Mouse (Mus musculus) heart, embryonic 16.5 days (tissue): Measurements from ENCODE around the gene Rassf2. TPM values are rescaled to one million over a fixed set of nuclear protein-coding genes. Genes with fewer than 3 reads are reported as not detected.

Experiments used
- ATAC-seq: fragments of 200-750 bp; cut with Nextera tagmentation; replicated peaks from 2 replicates; pipeline ENCODE4 v1.8.0; 2017; ENCODE audit warnings: moderate number of reproducible peaks; ENCODE audit not compliant: insufficient read depth, low FRiP score; ENCODE audit errors: extremely low read depth
- H3K27ac ChIP-seq: fragments of 300-500 bp; sonication (generic); 2 replicates; pipeline ENCODE4 v1.5.1; 2014; ENCODE audit warnings: mild to moderate bottlenecking, low read length, control low read depth, moderate library complexity
- H3K27me3 ChIP-seq: fragments of 300-500 bp; sonication (generic); 2 replicates; pipeline ENCODE4 v1.6.1; 2014; ENCODE audit warnings: low read length, mixed read lengths; ENCODE audit not compliant: control insufficient read depth, insufficient read depth
- H3K36me3 ChIP-seq: fragments of 300-500 bp; sonication (generic); 2 replicates; pipeline ENCODE4 v1.6.1; 2014; ENCODE audit not compliant: control insufficient read depth, insufficient read depth
- H3K4me1 ChIP-seq: fragments of 300-500 bp; sonication (generic); 2 replicates; pipeline ENCODE4 v1.6.1; 2014; ENCODE audit warnings: low read length, mixed read lengths; ENCODE audit not compliant: control insufficient read depth, insufficient read depth
- H3K4me2 ChIP-seq: fragments of 300-500 bp; sonication (generic); 2 replicates; pipeline ENCODE4 v1.6.1; 2014; ENCODE audit warnings: low read depth, mild to moderate bottlenecking, control low read depth, low read length
- H3K4me3 ChIP-seq: fragments of 300-500 bp; sonication (generic); 2 replicates; pipeline ENCODE4 v1.5.1; 2014; ENCODE audit warnings: mild to moderate bottlenecking, control low read depth, low read length
- H3K9ac ChIP-seq: fragments of 300-500 bp; sonication (generic); 2 replicates; pipeline ENCODE4 v1.6.1; 2014; ENCODE audit warnings: low read length, control low read depth
- H3K9me3 ChIP-seq: fragments of 300-500 bp; sonication (generic); replicated peaks from 2 replicates; pipeline ENCODE4 v1.6.1; 2016; ENCODE audit warnings: low read length; ENCODE audit not compliant: control insufficient read depth
- WGBS: fragments of 180-500 bp; shearing (Covaris S2); extraction: QIAGEN DNeasy Blood & Tissue Kit; methylation state at CpG from one replicate; pipeline ENCODE4 v1.1.7; 2014; 5-methylcytosine and 5-hydroxymethylcytosine counted together
- polyA plus RNA-seq: library from polyadenylated mRNA; unstranded; fragments of >200 nt; fragmentation: Nextera tagmentation; extraction: Ambion mirVana; gene quantifications from 2 replicates; pipeline ENCODE4 v1.2.1, GENCODE M21; 2015

Rassf2 gene
- polyA plus RNA-seq, 1 experiment from 2014 or later: 12.5 TPM

DNA sequence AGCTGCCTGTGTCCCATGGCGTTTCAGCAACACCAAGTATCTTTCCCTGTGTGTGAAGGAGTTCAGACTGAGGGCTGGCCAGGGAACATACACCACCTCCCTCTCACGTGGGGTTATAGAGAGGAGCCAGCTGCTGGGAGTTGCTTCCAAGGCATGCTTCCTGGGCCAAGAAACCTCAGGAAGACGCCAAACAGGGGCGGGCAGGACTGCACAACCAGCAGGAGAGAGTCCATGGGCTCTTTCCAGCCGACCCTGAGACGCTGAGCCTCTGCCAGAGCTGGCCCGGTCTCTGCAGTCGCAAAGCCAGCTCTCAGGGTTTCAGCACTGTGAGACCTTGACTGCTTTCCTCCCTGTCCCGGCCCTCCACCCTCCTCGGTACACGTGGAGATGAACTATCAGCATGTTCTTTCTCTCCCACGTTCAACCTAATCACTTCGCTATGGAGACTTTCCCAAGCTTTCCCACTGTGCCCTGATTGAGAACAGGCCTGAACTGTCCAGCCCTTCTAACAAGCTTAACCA, 13.1 kb upstream of the Rassf2 start:
- 12% methylated on average over 13 of the region's 13 CpGs for WGBS
- H3K4me1 ChIP-seq: peaks cover 15% of the 10 kb centered on the region
- H3K4me3 ChIP-seq: 0 out of 2 replicates have a peak overlapping the region, but pooled peaks have one; percentile 5
- no peaks in the 10 kb centered on the region for H3K27me3 ChIP-seq
- H3K27ac ChIP-seq: peak overlapping the region; percentile 77
- no peaks in the 10 kb centered on the region for H3K36me3 ChIP-seq
- H3K4me2 ChIP-seq: peak overlapping the region; percentile 54
- peak overlapping the region; percentile 57 for H3K9ac ChIP-seq
- peak; percentile 88 for ATAC-seq
- no peaks in the 10 kb centered on the region for H3K9me3 ChIP-seq

GRCm38 (mm10) chr2:132039894-132040293, 9.8 kb upstream of the Rassf2 start:
- Histone ChIP-seq H3K27me3 (no peaks in the 10 kb centered on the region), H3K27ac (no peak overlapping the region), H3K9ac (no peak overlapping the region), H3K4me2 (no peak overlapping the region), H3K4me3 (no peak overlapping the region), H3K4me1 (peaks cover 15% of the 10 kb centered on the region), H3K9me3 (no peaks in the 10 kb centered on the region), H3K36me3 (no peaks in the 10 kb centered on the region)
- ATAC-seq: no peak
- WGBS: 54% methylated on average over 7 of the region's 7 CpGs

DNA sequence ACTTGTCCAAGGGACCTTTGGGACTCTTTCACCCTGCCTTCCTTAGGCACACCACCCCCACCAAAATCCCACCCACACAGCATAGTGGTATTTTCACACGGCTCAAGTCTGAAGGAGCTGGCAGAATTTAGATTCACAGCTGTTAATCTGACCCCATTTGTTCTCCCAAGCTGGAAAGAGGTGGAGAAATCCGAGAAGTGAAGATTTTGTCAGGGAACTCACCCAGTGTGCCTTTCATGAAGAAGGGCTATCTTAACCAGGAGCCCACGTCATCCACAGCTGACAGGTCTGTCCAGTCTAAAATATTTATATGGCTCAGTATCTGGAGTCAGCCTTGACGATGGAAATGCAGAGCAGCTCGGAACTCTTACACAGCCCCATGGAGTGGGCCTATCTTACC, 6.3 kb upstream of the Rassf2 start:
- H3K27ac ChIP-seq: no peak overlapping the region
- no peak overlapping the region for H3K9ac ChIP-seq
- WGBS: 68% methylated on average over 5 of the region's 5 CpGs
- no peaks in the 10 kb centered on the region for H3K4me1 ChIP-seq
- no peak overlapping the region for H3K4me3 ChIP-seq
- no peaks in the 10 kb centered on the region for H3K9me3 ChIP-seq
- no peak overlapping the region for H3K4me2 ChIP-seq
- no peaks in the 10 kb centered on the region for H3K27me3 ChIP-seq
- ATAC-seq: no peak
- H3K36me3 ChIP-seq: no peaks in the 10 kb centered on the region

DNA sequence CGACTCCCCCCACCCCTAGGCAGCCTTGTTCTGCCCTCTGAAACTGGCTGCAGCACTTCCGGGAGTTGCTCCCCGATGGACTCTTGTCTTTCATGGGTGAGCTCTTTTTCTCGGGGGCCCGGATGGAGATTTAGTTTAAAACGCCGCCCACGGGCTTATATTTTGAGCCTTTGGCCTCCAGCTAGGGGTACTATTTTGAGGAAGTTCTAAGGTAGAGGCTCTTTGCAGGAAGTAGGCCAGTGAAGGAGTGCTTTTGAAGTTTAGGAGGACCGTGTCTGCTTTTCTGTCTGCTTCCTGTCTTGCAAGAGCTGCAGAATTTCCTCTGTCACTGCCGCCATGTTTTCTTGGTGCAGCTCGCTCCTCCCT, 5.4 kb upstream of the Rassf2 start:
- WGBS: 68% methylated on average over 11 of the region's 11 CpGs
- H3K4me1 ChIP-seq: peaks cover 4% of the 10 kb centered on the region

GRCm38 (mm10) chr2:132034590-132035469, 4.8 kb upstream of the Rassf2 start:
- 70% methylated on average over 4 of the region's 4 CpGs for WGBS

More for the DNA sequence above, 5.4 kb upstream of the Rassf2 start:
- Histone ChIP-seq H3K4me3 (no peak overlapping the region), H3K36me3 (no peaks in the 10 kb centered on the region), H3K9ac (no peak overlapping the region), H3K27ac (no peak overlapping the region; the same call in 1 of the 2 replicates), H3K27me3 (no peaks in the 10 kb centered on the region), H3K9me3 (no peaks in the 10 kb centered on the region), H3K4me2 (no peak overlapping the region)
- no peak for ATAC-seq

GRCm38 (mm10) chr2:132031364-132032095, 1.5 kb upstream of the Rassf2 start:
- H3K4me1 ChIP-seq: peaks cover 13% of the 10 kb centered on the region
- WGBS: 84% methylated on average over 11 of the region's 11 CpGs
- no peaks in the 10 kb centered on the region for H3K9me3 ChIP-seq
- H3K4me2 ChIP-seq: no peak overlapping the region
- H3K9ac ChIP-seq: no peak overlapping the region; the same call in 1 of the 2 replicates
- no peak for ATAC-seq
- peak overlapping the region; percentile 67; the same call in 1 of the 2 replicates for H3K27ac ChIP-seq
- no peak overlapping the region for H3K4me3 ChIP-seq
- H3K36me3 ChIP-seq: no peaks in the 10 kb centered on the region
- H3K27me3 ChIP-seq: 0 out of 2 replicates have a peak, but pooled peaks cover 5% of the 10 kb centered on the region

More at GRCm38 (mm10) chr2:132034590-132035469, 4.8 kb upstream of the Rassf2 start:
- H3K27ac ChIP-seq: no peak overlapping the region; the same call in 1 of the 2 replicates
- no peak overlapping the region for H3K9ac ChIP-seq
- no peaks in the 10 kb centered on the region for H3K9me3 ChIP-seq
- H3K27me3 ChIP-seq: no peaks in the 10 kb centered on the region
- peaks cover 6% of the 10 kb centered on the region for H3K4me1 ChIP-seq
- no peak overlapping the region for H3K4me2 ChIP-seq
- no peak for ATAC-seq
- H3K4me3 ChIP-seq: no peak overlapping the region
- H3K36me3 ChIP-seq: no peaks in the 10 kb centered on the region

DNA sequence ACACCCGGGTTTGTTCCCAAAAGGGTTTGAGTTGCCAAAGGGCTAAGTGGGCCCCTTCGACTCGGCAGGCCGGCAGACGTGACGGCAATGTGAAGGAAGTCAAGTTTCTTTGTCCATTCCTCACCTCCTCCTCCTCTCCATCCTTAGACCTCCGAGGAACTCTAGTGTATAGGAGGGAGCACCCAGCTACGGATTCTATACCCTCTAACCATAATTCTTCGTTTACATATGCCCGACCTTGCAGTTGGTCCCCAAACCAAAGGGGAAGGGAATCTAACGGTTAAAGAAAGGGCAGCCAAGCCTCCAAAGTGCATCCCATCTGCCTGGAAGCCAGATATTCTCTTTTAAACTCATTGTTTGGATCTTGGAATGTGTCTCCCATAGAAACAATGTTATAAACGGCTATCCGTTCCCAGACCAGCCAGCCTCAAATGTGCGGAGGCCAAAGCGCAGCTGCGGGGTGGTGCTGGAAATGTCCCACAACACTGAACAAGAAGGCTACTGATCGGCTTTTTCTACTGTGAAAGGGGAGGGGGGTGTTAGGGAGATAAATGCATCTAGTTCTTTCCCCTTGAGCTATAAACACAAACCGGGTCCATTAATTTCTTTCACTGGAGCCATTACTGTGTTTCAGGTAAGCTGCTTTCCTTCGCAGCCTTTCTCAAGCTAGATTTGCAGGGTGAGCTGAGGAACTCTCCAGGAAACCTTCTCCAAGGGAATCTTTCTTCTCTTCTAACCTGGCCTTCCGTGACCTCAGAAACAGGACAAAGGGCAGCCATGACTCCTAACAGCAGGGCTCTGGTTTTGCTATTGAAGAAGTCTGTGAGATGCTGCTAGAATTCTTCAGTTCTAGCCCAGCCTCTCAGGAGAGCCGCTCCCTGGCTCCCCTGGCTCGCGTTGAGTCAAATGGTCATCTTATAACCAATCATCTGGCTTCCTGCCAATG, 633 bp upstream of the Rassf2 start:
- peak overlapping the region; percentile 74 for H3K4me3 ChIP-seq
- H3K9ac ChIP-seq: peak overlapping the region; percentile 68
- no peaks in the 10 kb centered on the region for H3K36me3 ChIP-seq
- WGBS: 25% methylated on average over 23 of the region's 23 CpGs
- H3K9me3 ChIP-seq: no peaks in the 10 kb centered on the region
- H3K27me3 ChIP-seq: 0 out of 2 replicates have a peak, but pooled peaks cover 5% of the 10 kb centered on the region
- peaks cover 13% of the 10 kb centered on the region for H3K4me1 ChIP-seq
- ATAC-seq: no peak
- peak overlapping the region; percentile 98 for H3K4me2 ChIP-seq
- peak overlapping the region; percentile 67 for H3K27ac ChIP-seq

- Histone ChIP-seq H3K4me2 (peak overlapping the region; percentile 98), H3K36me3 (no peaks in the 10 kb centered on the region), H3K9me3 (no peaks in the 10 kb centered on the region), H3K9ac (peak overlapping the region; percentile 80), H3K4me3 (peak overlapping the region; percentile 74), H3K27ac (peak overlapping the region; percentile 79), H3K27me3 (0 out of 2 replicates have a peak, but pooled peaks cover 5% of the 10 kb centered on the region), H3K4me1 (peaks cover 15% of the 10 kb centered on the region)
- under 1% methylated on average over 36 of the region's 36 CpGs for WGBS
- ATAC-seq: peak; percentile 33
Measured at GRCm38 (mm10) chr2:132028894-132029605, 1.0 kb downstream of the Rassf2 start.
